Mouse (Mus musculus): Measurements from ENCODE around the gene Rhbg.

DNA sequence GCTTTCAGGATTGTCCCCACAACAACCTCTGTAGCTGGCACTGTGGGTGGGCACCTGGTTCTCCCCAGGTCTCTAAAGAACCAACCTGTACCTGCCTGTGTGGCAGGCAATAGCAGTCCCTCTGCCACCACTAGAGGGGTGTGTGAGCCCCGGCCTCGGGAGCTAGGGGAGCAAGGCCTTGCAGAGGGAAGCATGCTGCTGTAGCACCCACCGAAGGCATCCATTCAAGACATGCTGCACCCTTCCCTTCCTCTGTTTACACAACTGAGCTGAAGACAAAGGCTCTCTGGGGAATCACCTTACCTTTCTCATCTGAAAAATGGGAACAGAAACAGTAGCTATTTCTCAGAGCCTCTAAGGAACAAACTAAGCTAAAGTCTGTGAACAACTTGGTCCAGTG lies 19.3 kb downstream of the Rhbg start:
- TF ChIP-seq MEF2A (IDR thresholded peaks at IDR 0.05; ENCODE audit: extremely low read depth, insufficient replicate concordance, low read depth, low read length, poor library complexity, severe bottlenecking): no peak
- no peak for TF ChIP-seq POLR2A (IDR thresholded peaks at IDR 0.05; ENCODE audit: control insufficient read depth in 1 of 2, insufficient read depth in 1 of 2, low read depth in 1 of 2, low read length in 2 of 2, poor library complexity in 1 of 2)
- no peak for TF ChIP-seq MAX (IDR thresholded peaks at IDR 0.05; ENCODE audit: low read length)
- TF ChIP-seq E2F4 (IDR thresholded peaks at IDR 0.05; ENCODE audit: borderline replicate concordance, low read depth, low read length): no peak
- TF ChIP-seq NELFE (IDR thresholded peaks at IDR 0.05; ENCODE audit: low read depth, low read length): no peak
- TF ChIP-seq MAFK (IDR thresholded peaks at IDR 0.05; ENCODE audit: borderline replicate concordance, low read depth, low read length): no peak
- TF ChIP-seq EP300 (IDR thresholded peaks at IDR 0.05; ENCODE audit: low read depth in 1 of 2, low read length in 2 of 2): no peak
- TF ChIP-seq ZNF384 (IDR thresholded peaks at IDR 0.05; ENCODE audit: low read depth, low read length): no peak

Measured in MEL (cell line).